In the genomic region with DNA sequence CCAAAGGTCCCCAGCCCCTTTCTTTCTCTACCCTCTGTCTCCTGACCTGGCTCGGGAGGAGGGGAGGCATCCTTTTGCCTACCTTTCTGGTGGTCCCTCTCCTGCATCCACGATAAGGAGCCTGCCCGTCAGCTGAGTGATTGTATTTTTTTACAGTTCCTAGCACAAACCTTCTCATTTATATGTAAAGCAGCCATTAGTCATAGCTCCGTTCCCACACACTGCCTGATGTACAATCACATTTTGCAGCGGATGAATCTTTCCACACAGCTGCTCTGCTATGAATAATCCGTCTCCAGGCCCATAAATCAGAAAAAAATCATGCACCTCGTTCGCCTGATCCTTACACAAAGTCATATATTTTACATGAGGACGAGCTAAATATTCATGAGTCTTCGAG, we compare ENCODE assay signal across 10 mouse cellular contexts. TPM values are rescaled to one million over a fixed set of nuclear protein-coding genes. Genes with fewer than 3 reads are reported as not detected.
DNase-seq lines count a peak whose midpoint lies in the region; ATAC-seq and TF ChIP-seq lines count a peak whose summit lies in the region.
"Had no signal": no experiment of that assay in that cellular context is flagged by ENCODE, and none has a peak within 500 bp of the region (broad histone marks: within the 10 kb centered on the region; RNA-seq: fewer than 3 reads in every experiment).

No protein-coding gene starts in this region.

- 25% methylated on average over 10 of the region's 10 CpGs for WGBS in hindbrain, postnatal 0 days
- 14% methylated on average over 10 of the region's 10 CpGs for WGBS in midbrain, embryonic 14.5 days

- H3K4me3 ChIP-seq in hindbrain, postnatal 0 days (ENCODE audit: low read length): no peak overlapping the region
- H3K4me3 ChIP-seq in midbrain, embryonic 14.5 days (replicated peaks; ENCODE audit: low read depth, low read length): no peak overlapping the region

- DNase-seq in right cerebral cortex, adult 2 months (ENCODE audit: low spot score in 2 of 2): peak; percentile 71
- no peak for DNase-seq in right cerebral cortex, postnatal 4 days
- DNase-seq in hindbrain, postnatal 0 days (ENCODE audit: low spot score): peak; percentile 54
- peak; percentile 79 for DNase-seq in midbrain, embryonic 14.5 days
- DNase-seq in gastrocnemius, postnatal 14 days: no peak
- no peak for DNase-seq in testis, postnatal 10 days (ENCODE audit: low spot score)
- no peak for DNase-seq in kidney, adult 18-20 months
- no peak for DNase-seq in natural killer cell, adult 2 months (ENCODE audit: low spot score in 2 of 2)
- DNase-seq: adrenal gland, postnatal 14 days; lung, postnatal 14 days had no signal

- no peak for TF ChIP-seq CTCF in hindbrain, postnatal 0 days (IDR thresholded peaks at IDR 0.05; ENCODE audit: low read depth)

- peak; percentile 49; the same call in 1 of the 2 replicates for ATAC-seq in hindbrain, postnatal 0 days
- ATAC-seq in midbrain, embryonic 14.5 days (ENCODE audit: low FRiP score, low TSS enrichment): peak; percentile 67; the same call in 1 of the 2 replicates

- H3K4me2 ChIP-seq in hindbrain, postnatal 0 days (ENCODE audit: low read depth, low read length): no peak overlapping the region
- peak overlapping the region; percentile 36 for H3K4me2 ChIP-seq in midbrain, embryonic 14.5 days (ENCODE audit: low read length)

- no peaks in the 10 kb centered on the region for H3K27me3 ChIP-seq in hindbrain, postnatal 0 days (ENCODE audit: insufficient read depth, low read length)
- H3K27me3 ChIP-seq in midbrain, embryonic 14.5 days (ENCODE audit: control insufficient read depth, insufficient read depth, low read length): no peaks in the 10 kb centered on the region

- H3K9me3 ChIP-seq in hindbrain, postnatal 0 days (ENCODE audit: low read length): no peaks in the 10 kb centered on the region
- no peaks in the 10 kb centered on the region for H3K9me3 ChIP-seq in midbrain, embryonic 14.5 days (ENCODE audit: control insufficient read depth, low read length)

- H3K27ac ChIP-seq in hindbrain, postnatal 0 days: peak overlapping the region; percentile 41; the same call in 1 of the 2 replicates
- peak overlapping the region; percentile 84 for H3K27ac ChIP-seq in midbrain, embryonic 14.5 days (replicated peaks; ENCODE audit: low read depth, low read length)

- H3K4me1 ChIP-seq in hindbrain, postnatal 0 days (ENCODE audit: insufficient read depth, low read length): no peaks in the 10 kb centered on the region
- H3K4me1 ChIP-seq in midbrain, embryonic 14.5 days (ENCODE audit: control insufficient read depth, insufficient read depth, low read length): peaks cover 29% of the 10 kb centered on the region

- intact Hi-C loops in gastrocnemius, postnatal 14 days (cut with DNase I; ENCODE audit: low total_unique reads): no loop called here

- no peak overlapping the region for H3K9ac ChIP-seq in hindbrain, postnatal 0 days (replicated peaks; ENCODE audit: low read length)
- no peak overlapping the region; the same call in 1 of the 2 replicates for H3K9ac ChIP-seq in midbrain, embryonic 14.5 days (replicated peaks; ENCODE audit: low read length)

- H3K36me3 ChIP-seq in hindbrain, postnatal 0 days (ENCODE audit: insufficient read depth, low read length): no peaks in the 10 kb centered on the region
- no peaks in the 10 kb centered on the region for H3K36me3 ChIP-seq in midbrain, embryonic 14.5 days (ENCODE audit: control insufficient read depth, insufficient read depth, low read length)

RNA-seq across cellular contexts. Expression of a gene that starts 25.4 kb away (rescaled TPM):
- 55.3 and 59.9 TPM in 2 replicates for total RNA-seq in hindbrain, postnatal 0 days (2014; rRNA removed)
- 47.9 and 49.5 TPM in 2 replicates for polyA plus RNA-seq in hindbrain, postnatal 0 days (2015; fragmentation: Nextera tagmentation; extraction: Ambion mirVana)
- 55.2 and 62.6 TPM in 2 replicates for polyA plus RNA-seq in midbrain, embryonic 14.5 days (2014; fragmentation: Nextera tagmentation; extraction: Ambion mirVana)
- 10 to 100 TPM; 27.1 to 28.1 TPM for total RNA-seq in gastrocnemius, postnatal 14 days (2021)

Comparison
In these comparisons a context has a peak if more than half of its experiments do, and no peak if none do; other contexts are left out.
1. DNase-seq: peak in right cerebral cortex, adult 2 months (2 of 2), hindbrain, postnatal 0 days (single experiment) and midbrain, embryonic 14.5 days (single experiment); none in right cerebral cortex, postnatal 4 days (single experiment), gastrocnemius, postnatal 14 days (single experiment), testis, postnatal 10 days (single experiment), kidney, adult 18-20 months (single experiment) and natural killer cell, adult 2 months (0 of 2).